Mouse (Mus musculus): ENCODE measurements around the gene Ltb. TPM values are rescaled to one million over a fixed set of nuclear protein-coding genes. Genes with fewer than 3 reads are reported as not detected.

Ltb gene
- 0.16 and 0.32 TPM in 2 replicates for polyA plus RNA-seq (2016; fragmentation: Nextera tagmentation; extraction: Ambion mirVana)

GRCm38 (mm10) chr17:35193881-35194843 lies at the start of gene Ltb:
Ltb (plus strand) TSS chr17:35194439.
- no peak within 1 kb of the TSS for H3K27ac ChIP-seq
- 77% methylated on average over 28 of the region's 28 CpGs for WGBS
- peaks cover 57% of the 10 kb centered on the region for H3K27me3 ChIP-seq (ENCODE audit: poor library complexity, severe bottlenecking)
- DNase-seq (ENCODE audit: extremely low spot score, low spot score): no peak
- no peaks in the 10 kb centered on the region for H3K9me3 ChIP-seq
- no peaks in the 10 kb centered on the region for H3K36me3 ChIP-seq (replicated peaks)
- peak within 1 kb of the TSS; percentile 57 for H3K4me3 ChIP-seq
- H3K4me1 ChIP-seq: peaks cover 35% of the 10 kb centered on the region

GRCm38 (mm10) chr17:35146139-35146538 lies 48.1 kb upstream of the Ltb start:
- H3K27me3 ChIP-seq (ENCODE audit: poor library complexity, severe bottlenecking): no peaks in the 10 kb centered on the region
- WGBS: 92% methylated on average over 5 of the region's 5 CpGs
- H3K27ac ChIP-seq: no peak overlapping the region
- DNase-seq (ENCODE audit: extremely low spot score, low spot score): no peak
- H3K4me3 ChIP-seq: no peak overlapping the region; the same call in 1 of the 2 replicates
- no peaks in the 10 kb centered on the region for H3K4me1 ChIP-seq
- peaks cover 99% of the 10 kb centered on the region for H3K36me3 ChIP-seq (replicated peaks)
- H3K9me3 ChIP-seq: peaks cover 4% of the 10 kb centered on the region; the same call in 1 of the 2 replicates

- no peak overlapping the region for H3K4me3 ChIP-seq
- DNase-seq (ENCODE audit: extremely low spot score, low spot score): no peak
- peaks cover 4% of the 10 kb centered on the region; the same call in 1 of the 2 replicates for H3K9me3 ChIP-seq
- no peaks in the 10 kb centered on the region for H3K4me1 ChIP-seq
- peaks cover 99% of the 10 kb centered on the region for H3K36me3 ChIP-seq (replicated peaks)
- WGBS: 58% methylated on average over 3 of the region's 3 CpGs
- no peak overlapping the region for H3K27ac ChIP-seq
- H3K27me3 ChIP-seq (ENCODE audit: poor library complexity, severe bottlenecking): no peaks in the 10 kb centered on the region
Measured at GRCm38 (mm10) chr17:35147348-35147747, 46.9 kb upstream of the Ltb start.

GRCm38 (mm10) chr17:35147922-35148639 lies 46.2 kb upstream of the Ltb start:
- Histone ChIP-seq H3K4me1 (no peaks in the 10 kb centered on the region), H3K4me3 (no peak overlapping the region; the same call in 1 of the 2 replicates), H3K27ac (no peak overlapping the region), H3K36me3 (replicated peaks) (peaks cover 99% of the 10 kb centered on the region), H3K27me3 (ENCODE audit: poor library complexity, severe bottlenecking) (no peaks in the 10 kb centered on the region), H3K9me3 (peaks cover 4% of the 10 kb centered on the region; the same call in 1 of the 2 replicates)
- no peak for DNase-seq (ENCODE audit: extremely low spot score, low spot score)
- WGBS: 71% methylated on average over 5 of the region's 5 CpGs

- no peak for DNase-seq (ENCODE audit: extremely low spot score, low spot score)
- no peaks in the 10 kb centered on the region for H3K27me3 ChIP-seq (ENCODE audit: poor library complexity, severe bottlenecking)
- no peak overlapping the region for H3K4me3 ChIP-seq
- peaks cover 99% of the 10 kb centered on the region for H3K36me3 ChIP-seq (replicated peaks)
- WGBS: 96% methylated on average over 4 of the region's 4 CpGs
- no peaks in the 10 kb centered on the region for H3K9me3 ChIP-seq
- no peak overlapping the region for H3K27ac ChIP-seq
- no peaks in the 10 kb centered on the region for H3K4me1 ChIP-seq
Measured at GRCm38 (mm10) chr17:35152121-35152520, 42.1 kb upstream of the Ltb start.

GRCm38 (mm10) chr17:35153077-35153476 lies 41.2 kb upstream of the Ltb start:
- H3K4me3 ChIP-seq: no peak overlapping the region
- H3K4me1 ChIP-seq: no peaks in the 10 kb centered on the region
- H3K27ac ChIP-seq: no peak overlapping the region
- no peak for DNase-seq (ENCODE audit: extremely low spot score, low spot score)
- WGBS: 92% methylated on average over 9 of the region's 9 CpGs
- H3K9me3 ChIP-seq: no peaks in the 10 kb centered on the region
- peaks cover 99% of the 10 kb centered on the region for H3K36me3 ChIP-seq (replicated peaks)
- H3K27me3 ChIP-seq (ENCODE audit: poor library complexity, severe bottlenecking): no peaks in the 10 kb centered on the region

GRCm38 (mm10) chr17:35153931-35154330 lies 40.3 kb upstream of the Ltb start:
- 87% methylated on average over 4 of the region's 4 CpGs for WGBS
- Histone ChIP-seq H3K36me3 (replicated peaks) (peaks cover 99% of the 10 kb centered on the region), H3K4me3 (no peak overlapping the region; the same call in 1 of the 2 replicates), H3K27ac (no peak overlapping the region), H3K27me3 (ENCODE audit: poor library complexity, severe bottlenecking) (no peaks in the 10 kb centered on the region), H3K9me3 (no peaks in the 10 kb centered on the region), H3K4me1 (no peaks in the 10 kb centered on the region)
- no peak for DNase-seq (ENCODE audit: extremely low spot score, low spot score)

GRCm38 (mm10) chr17:35154616-35155015 lies 39.6 kb upstream of the Ltb start:
- no peak for DNase-seq (ENCODE audit: extremely low spot score, low spot score)
- Histone ChIP-seq H3K4me3 (no peak overlapping the region; the same call in 1 of the 2 replicates), H3K27me3 (ENCODE audit: poor library complexity, severe bottlenecking) (no peaks in the 10 kb centered on the region), H3K27ac (no peak overlapping the region), H3K36me3 (replicated peaks) (peaks cover 99% of the 10 kb centered on the region), H3K4me1 (no peaks in the 10 kb centered on the region), H3K9me3 (no peaks in the 10 kb centered on the region)
- WGBS: 79% methylated on average over 7 of the region's 7 CpGs

- Histone ChIP-seq H3K4me1 (no peaks in the 10 kb centered on the region), H3K36me3 (replicated peaks) (peaks cover 99% of the 10 kb centered on the region), H3K27ac (no peak overlapping the region), H3K27me3 (ENCODE audit: poor library complexity, severe bottlenecking) (no peaks in the 10 kb centered on the region), H3K9me3 (no peaks in the 10 kb centered on the region), H3K4me3 (peak overlapping the region; percentile 7; the same call in 1 of the 2 replicates)
- WGBS: 93% methylated on average over 12 of the region's 12 CpGs
- DNase-seq (ENCODE audit: extremely low spot score, low spot score): no peak
Measured at GRCm38 (mm10) chr17:35155451-35155850, 38.8 kb upstream of the Ltb start.

- Histone ChIP-seq H3K4me1 (peaks cover 6% of the 10 kb centered on the region), H3K9me3 (no peaks in the 10 kb centered on the region), H3K27ac (no peak overlapping the region), H3K4me3 (peak overlapping the region; percentile 7; the same call in 1 of the 2 replicates), H3K27me3 (ENCODE audit: poor library complexity, severe bottlenecking) (no peaks in the 10 kb centered on the region), H3K36me3 (replicated peaks) (peaks cover 100% of the 10 kb centered on the region)
- 93% methylated on average over 33 of the region's 33 CpGs for WGBS
- DNase-seq (ENCODE audit: extremely low spot score, low spot score): no peak
Measured at GRCm38 (mm10) chr17:35156461-35157200, 37.6 kb upstream of the Ltb start.

- Histone ChIP-seq H3K4me3 (no peak overlapping the region), H3K4me1 (peaks cover 12% of the 10 kb centered on the region), H3K36me3 (replicated peaks) (peaks cover 100% of the 10 kb centered on the region), H3K9me3 (no peaks in the 10 kb centered on the region), H3K27ac (no peak overlapping the region), H3K27me3 (ENCODE audit: poor library complexity, severe bottlenecking) (no peaks in the 10 kb centered on the region)
- 96% methylated on average over 8 of the region's 8 CpGs for WGBS
- DNase-seq (ENCODE audit: extremely low spot score, low spot score): no peak
Measured at GRCm38 (mm10) chr17:35157254-35157653, 37.0 kb upstream of the Ltb start.

GRCm38 (mm10) chr17:35157661-35158175 lies 36.5 kb upstream of the Ltb start:
- H3K36me3 ChIP-seq (replicated peaks): peaks cover 100% of the 10 kb centered on the region
- H3K4me1 ChIP-seq: peaks cover 17% of the 10 kb centered on the region
- no peak overlapping the region for H3K27ac ChIP-seq
- DNase-seq (ENCODE audit: extremely low spot score, low spot score): no peak
- H3K9me3 ChIP-seq: no peaks in the 10 kb centered on the region
- H3K27me3 ChIP-seq (ENCODE audit: poor library complexity, severe bottlenecking): no peaks in the 10 kb centered on the region
- no peak overlapping the region for H3K4me3 ChIP-seq
- 93% methylated on average over 8 of the region's 8 CpGs for WGBS

Data from forebrain, embryonic 10.5 days (tissue).